Mouse (Mus musculus) retina, embryonic 14.5 days (tissue): ENCODE results near the gene Gm597.

ENCODE experiments used
- DNase-seq: peaks from one replicate; pipeline ENCODE4 v3.0.0-alpha.2; 2015; ENCODE audit warnings: low spot score

Gene Gm597

DNA sequence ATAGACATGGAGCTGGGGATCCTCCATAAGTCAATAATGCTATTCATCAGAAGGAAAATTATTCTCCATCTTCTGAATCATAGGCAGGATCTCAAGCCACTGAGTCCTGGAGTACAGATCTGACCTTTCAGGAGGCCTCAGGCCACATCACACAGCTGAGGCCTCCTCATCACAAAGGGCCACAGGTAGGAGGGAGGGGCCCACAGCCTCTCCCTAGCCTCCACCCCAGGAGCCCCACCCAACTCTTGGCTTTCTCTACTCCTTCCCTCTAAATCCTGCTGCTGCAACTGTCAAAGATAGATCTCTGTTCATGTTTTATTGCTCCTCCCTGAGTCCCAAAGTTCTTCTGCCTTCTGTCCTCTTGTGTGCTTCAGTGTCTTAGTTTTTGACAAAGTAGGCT, at the start of gene Gm597:
TSS of gene Gm597 (minus strand) at position 101 of the 400 bp plus-strand sequence.
- no peak for DNase-seq

DNA sequence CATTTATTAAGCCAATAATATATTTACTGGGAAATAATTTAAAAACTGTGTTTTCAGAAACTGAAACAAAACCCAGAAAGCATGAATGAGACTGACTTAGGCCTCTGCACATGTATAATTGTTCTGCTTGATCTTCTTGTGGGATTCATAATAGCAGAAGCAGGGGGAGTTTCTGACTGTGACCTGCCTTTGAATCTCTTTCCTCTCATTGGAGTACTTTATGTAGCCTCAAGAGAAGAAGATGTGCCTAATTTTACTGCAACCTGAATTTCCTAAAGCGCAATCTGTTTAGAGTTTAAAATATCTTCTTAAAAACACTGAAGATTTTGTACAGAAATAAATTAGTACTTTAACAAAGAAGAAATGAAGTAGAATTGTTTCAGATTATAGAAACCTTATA, 27.6 kb upstream of the Gm597 start:
- no peak for DNase-seq

DNA sequence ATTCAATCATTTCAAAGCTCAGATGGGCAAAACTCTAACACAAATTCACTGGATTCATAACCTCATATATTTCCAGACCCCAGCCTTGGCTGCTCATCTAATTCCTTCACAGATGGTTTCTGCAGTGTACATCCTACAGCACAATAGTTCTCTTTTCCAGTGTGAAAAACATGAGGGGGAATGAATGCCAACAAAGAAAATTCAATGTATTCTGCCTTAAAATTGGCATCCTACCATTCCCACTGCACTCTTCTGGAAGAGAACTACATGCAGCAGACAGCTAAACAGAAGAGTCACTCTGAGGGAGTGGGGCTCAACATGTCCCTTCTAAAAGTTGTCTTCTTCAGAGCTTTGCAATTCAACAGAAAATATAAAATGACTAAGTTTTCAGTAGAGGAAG, 26.6 kb upstream of the Gm597 start:
- no peak for DNase-seq

DNA sequence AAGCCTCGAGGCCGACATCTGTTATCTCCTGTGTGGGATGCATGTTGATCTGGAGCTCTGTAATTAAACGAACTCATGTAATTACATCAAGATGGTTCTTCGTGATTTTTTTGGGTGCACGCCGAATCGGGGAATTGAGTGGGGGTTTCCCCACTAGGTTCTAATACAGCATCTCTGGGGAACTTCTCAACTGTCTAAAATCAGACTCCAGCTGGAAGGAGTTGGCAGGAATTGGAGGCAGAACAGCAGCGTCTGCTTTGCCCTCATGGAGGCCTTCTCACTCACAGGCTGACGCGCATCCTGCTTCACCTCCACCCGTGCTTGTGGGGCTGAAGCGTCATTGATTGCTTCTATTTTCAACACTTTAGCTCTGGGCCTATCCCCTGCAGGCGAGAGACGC, 20.8 kb upstream of the Gm597 start:
- no peak for DNase-seq
